Mouse (Mus musculus) midbrain, embryonic 11.5 days (tissue): ENCODE data around the gene Agr3. TPM values are rescaled to one million over a fixed set of nuclear protein-coding genes. Genes with fewer than 3 reads are reported as not detected.

Experiments
- ATAC-seq: fragments of 200-750 bp; cut with Nextera tagmentation; 2 replicates; pipeline ENCODE4 v1.8.0; 2017; ENCODE audit warnings: moderate TSS enrichment, moderate library complexity; ENCODE audit not compliant: low FRiP score
- DNase-seq: peaks from one replicate; pipeline ENCODE4 v3.0.0; 2015; ENCODE audit warnings: low spot score; ENCODE audit errors: missing footprints
- H3K27ac ChIP-seq: fragments of 300-500 bp; sonication (generic); 2 replicates; pipeline ENCODE4 v1.5.1; 2014; ENCODE audit warnings: low read depth, low read length
- H3K27me3 ChIP-seq: fragments of 300-500 bp; sonication (generic); 2 replicates; pipeline ENCODE4 v1.6.1; 2014; ENCODE audit warnings: mild to moderate bottlenecking, low read length, moderate library complexity, mixed read lengths; ENCODE audit not compliant: control insufficient read depth, insufficient read depth
- H3K36me3 ChIP-seq: fragments of 300-500 bp; sonication (generic); 2 replicates; pipeline ENCODE4 v1.6.1; 2014; ENCODE audit warnings: mild to moderate bottlenecking, low read length, moderate library complexity, mixed read lengths; ENCODE audit not compliant: control insufficient read depth, insufficient read depth
- H3K4me1 ChIP-seq: fragments of 300-500 bp; sonication (generic); 2 replicates; pipeline ENCODE4 v1.6.1; 2014; ENCODE audit warnings: low read length; ENCODE audit not compliant: control insufficient read depth, insufficient read depth
- H3K4me2 ChIP-seq: fragments of 300-500 bp; sonication (generic); 2 replicates; pipeline ENCODE4 v1.6.1; 2014; ENCODE audit warnings: mild to moderate bottlenecking, moderate library complexity
- H3K4me3 ChIP-seq: fragments of 300-500 bp; sonication (generic); 2 replicates; pipeline ENCODE4 v1.5.1; 2014; ENCODE audit warnings: low read depth, low read length
- H3K9ac ChIP-seq: fragments of 300-500 bp; sonication (generic); 2 replicates; pipeline ENCODE4 v1.6.1; 2014; ENCODE audit warnings: low read length
- H3K9me3 ChIP-seq: fragments of 300-500 bp; sonication (generic); 2 replicates; pipeline ENCODE4 v1.6.1; 2016; ENCODE audit warnings: low read length; ENCODE audit not compliant: control insufficient read depth
- WGBS: fragments of 180-500 bp; shearing (Covaris S2); extraction: QIAGEN DNeasy Blood & Tissue Kit; methylation state at CpG from one replicate; pipeline ENCODE4 v1.1.7; 2014; 5-methylcytosine and 5-hydroxymethylcytosine counted together
- polyA plus RNA-seq: library from polyadenylated mRNA; unstranded; fragments of >200 nt; fragmentation: Nextera tagmentation; extraction: Ambion mirVana; gene quantifications from 2 replicates; pipeline ENCODE4 v1.2.1, GENCODE M21; 2014

Gene Agr3
- polyA plus RNA-seq, 1 experiment from 2014 or later, result not detected

DNA sequence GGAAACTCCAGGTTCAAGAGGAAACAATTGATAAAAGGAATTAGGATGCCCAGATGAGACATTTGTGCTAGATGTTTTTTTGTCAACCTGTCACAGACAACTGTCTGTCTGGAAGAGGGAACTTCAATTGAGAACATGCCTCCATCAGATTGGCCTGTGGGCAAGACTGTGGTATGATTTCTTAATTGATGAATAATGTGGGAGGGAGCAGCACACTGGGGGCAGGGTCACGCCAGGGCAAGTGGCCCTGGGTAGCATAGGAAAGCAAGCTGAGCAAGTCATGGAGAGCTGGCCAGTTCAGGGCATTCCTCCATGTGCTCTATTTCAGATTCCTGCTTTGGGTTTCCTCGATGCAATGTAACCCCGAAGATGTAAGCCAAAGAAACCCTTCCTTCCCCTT lies 50.5 kb downstream of the Agr3 start:
- no peak overlapping the region for H3K4me3 ChIP-seq
- no peaks in the 10 kb centered on the region for H3K27me3 ChIP-seq
- no peak overlapping the region for H3K4me2 ChIP-seq
- 0 out of 2 replicates have a peak, but pooled peaks cover 3% of the 10 kb centered on the region for H3K4me1 ChIP-seq
- H3K27ac ChIP-seq, result no peak overlapping the region
- H3K9ac ChIP-seq, result no peak overlapping the region
- DNase-seq, result no peak
- no peak for ATAC-seq
- H3K36me3 ChIP-seq, result no peaks in the 10 kb centered on the region
- H3K9me3 ChIP-seq, result no peaks in the 10 kb centered on the region
- WGBS, result 80% methylated on average over 3 of the region's 3 CpGs

DNA sequence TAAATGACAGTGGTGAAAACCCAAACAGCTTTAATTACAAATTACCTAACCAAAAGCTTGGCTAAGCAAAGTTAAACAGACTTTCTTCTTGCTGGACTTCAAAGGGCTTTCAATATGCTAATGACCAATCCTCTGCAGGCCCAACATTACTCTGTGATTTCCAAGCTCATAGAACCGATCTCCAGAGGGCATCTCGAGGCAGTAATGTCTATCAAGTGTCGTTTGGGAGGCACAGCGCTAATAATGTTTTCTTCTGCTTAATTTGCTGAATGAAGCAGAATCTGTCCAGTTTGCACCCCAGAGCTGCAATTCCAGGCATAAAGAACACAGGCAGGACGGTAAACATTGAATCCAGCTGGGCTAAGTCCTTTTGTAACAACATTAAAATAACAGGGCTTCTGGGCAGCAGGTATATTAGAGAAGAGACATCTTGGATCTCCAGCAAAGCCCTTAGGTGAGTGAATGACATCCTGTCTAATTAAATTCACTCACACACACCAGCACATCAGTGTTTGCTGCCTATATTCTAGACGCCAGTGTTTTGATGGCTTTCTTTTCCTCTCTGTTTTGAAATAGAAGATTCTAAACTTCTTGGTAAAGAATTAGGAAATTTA lies 52.3 kb downstream of the Agr3 start:
- WGBS, result 41% methylated on average over 6 of the region's 6 CpGs
- ATAC-seq (no peak), DNase-seq (no peak)

DNA sequence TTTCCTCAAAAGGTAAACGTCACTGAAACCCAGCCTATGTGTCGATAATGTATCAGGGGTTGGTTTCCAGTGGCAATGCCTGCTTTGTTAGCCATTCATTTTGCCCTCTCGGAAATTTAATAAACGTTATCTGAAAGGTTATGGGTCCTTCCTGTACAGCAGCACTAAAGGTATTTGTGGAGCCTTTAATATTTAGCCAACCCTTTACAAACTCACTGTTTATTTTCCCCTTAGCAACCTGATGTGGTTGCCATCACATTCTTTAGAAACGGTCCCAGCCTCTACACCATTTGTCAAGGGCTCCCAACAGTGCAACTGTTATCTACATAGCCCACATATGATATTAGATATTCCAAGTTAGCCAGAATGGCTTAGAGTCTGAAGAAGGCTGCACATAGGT lies 54.2 kb downstream of the Agr3 start:
- H3K4me1 ChIP-seq, result peaks cover 7% of the 10 kb centered on the region
- H3K9me3 ChIP-seq, result no peaks in the 10 kb centered on the region
- DNase-seq (no peak), ATAC-seq (no peak)
- no peaks in the 10 kb centered on the region for H3K27me3 ChIP-seq
- no peak overlapping the region for H3K4me3 ChIP-seq
- H3K36me3 ChIP-seq, result no peaks in the 10 kb centered on the region
- 89% methylated on average over 5 of the region's 5 CpGs for WGBS
- H3K9ac ChIP-seq, result no peak overlapping the region
- no peak overlapping the region for H3K4me2 ChIP-seq
- no peak overlapping the region for H3K27ac ChIP-seq

More for the DNA sequence above, 52.3 kb downstream of the Agr3 start:
- Histone ChIP-seq H3K9ac (no peak overlapping the region), H3K27ac (no peak overlapping the region), H3K36me3 (no peaks in the 10 kb centered on the region), H3K9me3 (no peaks in the 10 kb centered on the region), H3K4me2 (no peak overlapping the region), H3K4me1 (peaks cover 7% of the 10 kb centered on the region), H3K27me3 (no peaks in the 10 kb centered on the region), H3K4me3 (no peak overlapping the region)

DNA sequence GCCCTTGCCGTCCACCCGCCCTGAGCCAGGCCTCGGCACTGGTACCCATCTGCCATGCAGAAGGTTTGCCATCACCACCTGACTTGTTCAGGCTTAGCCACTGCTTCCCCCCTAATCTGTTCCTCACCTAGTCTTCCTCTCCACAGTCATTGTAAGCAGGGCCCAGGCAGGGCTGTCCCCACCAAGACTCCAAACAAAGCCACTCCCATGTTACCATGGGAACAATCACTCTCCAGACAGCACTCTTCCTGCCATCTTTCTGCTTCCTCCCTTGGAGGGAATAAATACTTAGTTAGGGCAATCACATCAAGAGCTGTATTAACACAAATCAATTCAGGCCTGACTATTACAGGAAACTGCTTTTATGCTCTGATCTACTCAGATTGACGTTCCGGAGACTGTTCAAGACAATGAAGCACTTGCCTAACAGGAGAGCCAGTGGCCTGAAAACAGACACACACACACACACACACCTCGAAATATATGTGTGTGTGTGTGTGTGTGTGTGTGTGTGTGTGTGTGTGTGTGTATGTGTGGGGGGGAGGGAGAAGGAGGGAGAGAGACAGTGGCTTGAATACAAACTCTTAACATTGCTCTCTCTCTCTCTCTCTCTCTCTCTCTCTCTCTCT lies 56.4 kb downstream of the Agr3 start:
- ATAC-seq (peak; percentile 97), DNase-seq (peak; percentile 87)
- H3K27me3 ChIP-seq, result no peaks in the 10 kb centered on the region
- H3K4me1 ChIP-seq, result peaks cover 7% of the 10 kb centered on the region
- no peaks in the 10 kb centered on the region for H3K36me3 ChIP-seq
- H3K9ac ChIP-seq, result no peak overlapping the region
- no peaks in the 10 kb centered on the region for H3K9me3 ChIP-seq
- H3K4me3 ChIP-seq, result no peak overlapping the region
- 53% methylated on average over 6 of the region's 6 CpGs for WGBS
- H3K4me2 ChIP-seq, result no peak overlapping the region
- H3K27ac ChIP-seq, result no peak overlapping the region; the same call in 1 of the 2 replicates

DNA sequence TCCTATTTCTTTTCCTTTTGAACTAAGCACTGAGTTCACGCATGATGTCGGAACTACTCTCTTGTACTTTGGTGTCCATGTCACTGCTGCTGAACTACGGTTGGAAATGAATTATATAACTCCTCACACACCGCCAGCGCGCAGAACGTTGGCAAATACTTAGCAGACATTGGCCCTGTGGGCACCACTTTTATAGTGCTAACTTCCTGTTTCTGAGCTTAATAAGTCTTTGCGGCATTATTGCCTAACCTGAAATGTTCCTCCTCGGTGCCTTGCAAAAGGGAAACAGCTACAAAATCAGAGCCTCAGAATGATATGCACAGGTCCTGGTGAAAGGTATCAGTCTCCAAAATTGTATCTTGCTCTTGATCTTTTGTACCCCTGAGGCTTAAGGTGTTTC lies 58.1 kb downstream of the Agr3 start:
- no peaks in the 10 kb centered on the region for H3K27me3 ChIP-seq
- H3K4me1 ChIP-seq, result peaks cover 4% of the 10 kb centered on the region
- no peak overlapping the region for H3K4me3 ChIP-seq
- 93% methylated on average over 9 of the region's 9 CpGs for WGBS
- ATAC-seq, result no peak
- no peak overlapping the region for H3K9ac ChIP-seq
- H3K9me3 ChIP-seq, result no peaks in the 10 kb centered on the region
- no peak for DNase-seq
- H3K27ac ChIP-seq, result no peak overlapping the region
- no peak overlapping the region for H3K4me2 ChIP-seq
- no peaks in the 10 kb centered on the region for H3K36me3 ChIP-seq

DNA sequence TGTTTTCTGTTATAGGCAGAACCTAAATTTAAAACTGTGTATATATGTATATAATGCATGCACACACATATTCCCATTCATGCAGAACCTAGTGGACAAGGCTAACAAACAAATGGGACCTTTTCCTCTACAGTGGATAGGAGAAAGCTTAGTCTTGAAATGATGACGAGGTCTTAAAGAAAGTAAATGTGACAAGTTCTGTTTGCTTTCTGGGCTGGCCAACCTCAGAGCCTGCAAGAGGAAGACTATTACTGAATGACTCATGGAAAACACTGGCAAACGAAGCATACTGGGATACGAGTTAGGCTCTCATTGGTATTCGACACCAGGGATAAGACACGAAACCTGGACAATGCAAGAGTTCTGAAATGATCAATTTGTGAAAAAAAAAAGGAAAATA lies 59.3 kb downstream of the Agr3 start:
- Histone ChIP-seq H3K27ac (no peak overlapping the region), H3K4me3 (no peak overlapping the region)
- ATAC-seq, result no peak

DNA sequence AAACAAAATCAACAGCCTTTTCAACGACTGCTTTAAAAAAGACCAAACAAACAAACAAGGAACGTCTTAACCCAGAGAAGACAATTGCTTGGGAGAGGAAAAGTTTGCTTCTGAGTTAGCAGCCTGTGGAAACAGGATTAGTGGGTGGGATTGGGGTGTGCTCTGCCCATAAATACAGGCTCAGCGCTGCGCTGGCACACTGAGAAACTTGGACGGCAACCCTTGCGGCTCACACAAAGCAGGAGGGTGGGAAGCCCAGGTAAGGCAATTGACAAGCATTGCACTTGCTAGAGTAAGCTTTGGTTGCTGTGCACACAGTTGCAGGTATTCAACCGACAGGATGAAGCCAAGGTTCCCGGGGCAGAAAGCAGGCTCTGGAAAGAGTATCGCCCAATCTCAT lies 67.3 kb downstream of the Agr3 start, which contains the start of gene Agr2:
Agr2 (plus strand) TSS at position 197 of the 400 bp plus-strand sequence.
- H3K9me3 ChIP-seq, result no peaks in the 10 kb centered on the region
- no peaks in the 10 kb centered on the region for H3K36me3 ChIP-seq
- H3K9ac ChIP-seq, result no peak within 1 kb of the TSS
- peaks cover 2% of the 10 kb centered on the region; the same call in 1 of the 2 replicates for H3K4me1 ChIP-seq
- 50% methylated on average over 9 of the region's 9 CpGs for WGBS
- no peak within 1 kb of the TSS for H3K4me2 ChIP-seq
- H3K27me3 ChIP-seq, result no peaks in the 10 kb centered on the region
- no peak for ATAC-seq
- no peak within 1 kb of the TSS for H3K4me3 ChIP-seq
- H3K27ac ChIP-seq, result no peak within 1 kb of the TSS
- no peak for DNase-seq

More for the DNA sequence above, 59.3 kb downstream of the Agr3 start:
- H3K4me1 ChIP-seq, result peaks cover 4% of the 10 kb centered on the region
- WGBS, result 89% methylated on average over 5 of the region's 5 CpGs
- H3K9ac ChIP-seq, result no peak overlapping the region
- DNase-seq, result no peak
- no peaks in the 10 kb centered on the region for H3K27me3 ChIP-seq
- H3K9me3 ChIP-seq, result no peaks in the 10 kb centered on the region
- no peak overlapping the region for H3K4me2 ChIP-seq
- no peaks in the 10 kb centered on the region for H3K36me3 ChIP-seq

DNA sequence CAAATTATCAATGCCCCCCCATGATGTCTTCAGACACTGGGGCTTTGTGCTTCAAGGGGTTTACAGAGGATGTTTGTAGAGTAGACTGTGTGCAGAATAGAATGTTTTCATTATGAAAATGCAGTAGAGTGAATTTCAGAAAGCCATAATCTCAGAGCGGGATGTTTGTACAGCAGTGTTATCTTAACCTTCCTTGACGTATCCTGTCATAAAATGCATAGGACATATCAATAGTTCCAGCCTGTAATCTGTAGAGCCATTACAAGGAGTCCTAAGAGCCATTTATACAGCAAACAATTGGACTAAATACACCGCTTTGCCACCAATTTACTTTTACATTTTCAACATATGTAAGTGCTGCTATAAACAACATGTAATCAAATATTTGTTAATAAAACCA lies 68.2 kb downstream of the Agr3 start:
- 88% methylated on average over 3 of the region's 3 CpGs for WGBS

DNA sequence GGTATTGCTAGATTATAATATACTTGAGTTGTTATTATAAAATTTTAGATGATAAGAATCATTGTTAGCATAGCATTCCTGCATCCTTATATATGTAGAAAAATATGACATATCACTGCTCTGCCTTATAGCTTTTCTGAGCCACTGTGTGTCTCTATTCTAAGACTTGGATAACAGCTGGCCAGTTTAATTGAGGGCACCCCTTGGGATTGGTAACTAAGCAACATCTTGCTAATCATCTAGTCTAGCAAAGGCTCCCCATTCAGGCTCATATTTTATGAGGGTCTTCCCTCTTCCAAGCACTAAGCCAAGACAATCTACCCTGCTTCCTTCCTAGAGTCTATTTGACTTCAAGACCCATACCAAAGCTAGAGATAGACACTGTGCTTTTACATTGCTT lies 68.7 kb downstream of the Agr3 start:
- peak; percentile 60 for ATAC-seq
- H3K27me3 ChIP-seq, result no peaks in the 10 kb centered on the region
- no peaks in the 10 kb centered on the region for H3K9me3 ChIP-seq
- H3K9ac ChIP-seq, result no peak overlapping the region
- DNase-seq, result no peak
- H3K36me3 ChIP-seq, result no peaks in the 10 kb centered on the region
- no peak overlapping the region; the same call in 1 of the 2 replicates for H3K27ac ChIP-seq
- H3K4me2 ChIP-seq, result no peak overlapping the region
- no peak overlapping the region for H3K4me3 ChIP-seq
- peaks cover 2% of the 10 kb centered on the region; the same call in 1 of the 2 replicates for H3K4me1 ChIP-seq

More for the DNA sequence above, 68.2 kb downstream of the Agr3 start:
- Histone ChIP-seq H3K27ac (no peak overlapping the region), H3K9me3 (no peaks in the 10 kb centered on the region), H3K4me1 (peaks cover 2% of the 10 kb centered on the region; the same call in 1 of the 2 replicates), H3K4me3 (no peak overlapping the region), H3K4me2 (no peak overlapping the region), H3K9ac (no peak overlapping the region), H3K27me3 (no peaks in the 10 kb centered on the region), H3K36me3 (no peaks in the 10 kb centered on the region)
- ATAC-seq (no peak), DNase-seq (no peak)
